Mouse (Mus musculus): ENCODE data around the gene Ankmy2. TPM values are rescaled to one million over a fixed set of nuclear protein-coding genes. Genes with fewer than 3 reads are reported as not detected.

Ankmy2 gene
- polyA plus RNA-seq, 1 experiment, result 15.3 TPM

GRCm38 (mm10) chr12:36146230-36147011 is 10.5 kb upstream of the Ankmy2 start:
- Histone ChIP-seq H3K4me3 (replicated peaks; ENCODE audit: control insufficient read depth, low read depth, low read length) (no peak overlapping the region), H3K27ac (ENCODE audit: control insufficient read depth, insufficient read depth, low read depth, low read length, poor library complexity) (no peak overlapping the region), H3K4me1 (ENCODE audit: control insufficient read depth, insufficient read depth, low read length) (peaks cover 1% of the 10 kb centered on the region; the same call in 1 of the 2 replicates)
- TF ChIP-seq POLR2A (IDR thresholded peaks at IDR 0.05; ENCODE audit: borderline replicate concordance, control insufficient read depth, low read depth, low read length) (no peak), CTCF (IDR thresholded peaks at IDR 0.05; ENCODE audit: control insufficient read depth, insufficient read depth, low read length) (no peak)
- WGBS, result 77% methylated on average over 3 of the region's 3 CpGs

- 82% methylated on average over 2 of the region's 2 CpGs for WGBS
- Histone ChIP-seq H3K4me3 (replicated peaks; ENCODE audit: control insufficient read depth, low read depth, low read length) (no peak overlapping the region), H3K27ac (ENCODE audit: control insufficient read depth, insufficient read depth, low read depth, low read length, poor library complexity) (no peak overlapping the region), H3K4me1 (ENCODE audit: control insufficient read depth, insufficient read depth, low read length) (peaks cover 1% of the 10 kb centered on the region; the same call in 1 of the 2 replicates)
- TF ChIP-seq POLR2A (IDR thresholded peaks at IDR 0.05; ENCODE audit: borderline replicate concordance, control insufficient read depth, low read depth, low read length) (no peak), CTCF (IDR thresholded peaks at IDR 0.05; ENCODE audit: control insufficient read depth, insufficient read depth, low read length) (no peak)
Measured at GRCm38 (mm10) chr12:36150265-36150664, 6.6 kb upstream of the Ankmy2 start.

- TF ChIP-seq CTCF (IDR thresholded peaks at IDR 0.05; ENCODE audit: control insufficient read depth, insufficient read depth, low read length) (no peak), POLR2A (IDR thresholded peaks at IDR 0.05; ENCODE audit: borderline replicate concordance, control insufficient read depth, low read depth, low read length) (no peak)
- Histone ChIP-seq H3K27ac (ENCODE audit: control insufficient read depth, insufficient read depth, low read depth, low read length, poor library complexity) (no peak overlapping the region), H3K4me3 (replicated peaks; ENCODE audit: control insufficient read depth, low read depth, low read length) (no peak overlapping the region), H3K4me1 (ENCODE audit: control insufficient read depth, insufficient read depth, low read length) (peaks cover 1% of the 10 kb centered on the region; the same call in 1 of the 2 replicates)
- 91% methylated on average over 2 of the region's 2 CpGs for WGBS
Measured at GRCm38 (mm10) chr12:36150737-36151136, 6.2 kb upstream of the Ankmy2 start.

- 6% methylated on average over 8 of the region's 8 CpGs for WGBS
- TF ChIP-seq POLR2A (IDR thresholded peaks at IDR 0.05; ENCODE audit: borderline replicate concordance, control insufficient read depth, low read depth, low read length), result no peak
- no peak for TF ChIP-seq CTCF (IDR thresholded peaks at IDR 0.05; ENCODE audit: control insufficient read depth, insufficient read depth, low read length)
- no peak overlapping the region for H3K4me3 ChIP-seq (replicated peaks; ENCODE audit: control insufficient read depth, low read depth, low read length)
- no peak overlapping the region for H3K27ac ChIP-seq (ENCODE audit: control insufficient read depth, insufficient read depth, low read depth, low read length, poor library complexity)
- H3K4me1 ChIP-seq (ENCODE audit: control insufficient read depth, insufficient read depth, low read length), result peaks cover 4% of the 10 kb centered on the region; the same call in 1 of the 2 replicates
Measured at GRCm38 (mm10) chr12:36155141-36155641, 1.7 kb upstream of the Ankmy2 start.

- no peak for TF ChIP-seq POLR2A (IDR thresholded peaks at IDR 0.05; ENCODE audit: borderline replicate concordance, control insufficient read depth, low read depth, low read length)
- TF ChIP-seq CTCF (IDR thresholded peaks at IDR 0.05; ENCODE audit: control insufficient read depth, insufficient read depth, low read length), result no peak
- peaks cover 4% of the 10 kb centered on the region; the same call in 1 of the 2 replicates for H3K4me1 ChIP-seq (ENCODE audit: control insufficient read depth, insufficient read depth, low read length)
- H3K4me3 ChIP-seq (replicated peaks; ENCODE audit: control insufficient read depth, low read depth, low read length), result peak overlapping the region; percentile 84
- under 1% methylated on average over 33 of the region's 33 CpGs for WGBS
- peak overlapping the region; percentile 21 for H3K27ac ChIP-seq (ENCODE audit: control insufficient read depth, insufficient read depth, low read depth, low read length, poor library complexity)
Measured at GRCm38 (mm10) chr12:36156101-36156636, 745 bp upstream of the Ankmy2 start.

- WGBS, result under 1% methylated on average over 14 of the region's 14 CpGs
- TF ChIP-seq CTCF (IDR thresholded peaks at IDR 0.05; ENCODE audit: control insufficient read depth, insufficient read depth, low read length) (no peak), POLR2A (IDR thresholded peaks at IDR 0.05; ENCODE audit: borderline replicate concordance, control insufficient read depth, low read depth, low read length) (no peak)
- peak overlapping the region; percentile 57 for H3K27ac ChIP-seq (ENCODE audit: control insufficient read depth, insufficient read depth, low read depth, low read length, poor library complexity)
- H3K4me1 ChIP-seq (ENCODE audit: control insufficient read depth, insufficient read depth, low read length), result peaks cover 4% of the 10 kb centered on the region; the same call in 1 of the 2 replicates
- peak overlapping the region; percentile 84 for H3K4me3 ChIP-seq (replicated peaks; ENCODE audit: control insufficient read depth, low read depth, low read length)
Measured at GRCm38 (mm10) chr12:36157304-36157637, 357 bp downstream of the Ankmy2 start.

- WGBS, result under 1% methylated on average over 26 of the region's 26 CpGs
- H3K4me3 ChIP-seq (replicated peaks; ENCODE audit: control insufficient read depth, low read depth, low read length), result peak within 1 kb of the TSS; percentile 84
- H3K27ac ChIP-seq (ENCODE audit: control insufficient read depth, insufficient read depth, low read depth, low read length, poor library complexity), result peak within 1 kb of the TSS; percentile 57
- no peak for TF ChIP-seq CTCF (IDR thresholded peaks at IDR 0.05; ENCODE audit: control insufficient read depth, insufficient read depth, low read length)
- peak; percentile 34; the same call in 1 of the 2 replicates for TF ChIP-seq POLR2A (IDR thresholded peaks at IDR 0.05; ENCODE audit: borderline replicate concordance, control insufficient read depth, low read depth, low read length)
- peaks cover 4% of the 10 kb centered on the region; the same call in 1 of the 2 replicates for H3K4me1 ChIP-seq (ENCODE audit: control insufficient read depth, insufficient read depth, low read length)
Measured at GRCm38 (mm10) chr12:36157638-36158308, 859 bp downstream of the Ankmy2 start, which contains the start of gene Bzw2. TSS of gene Bzw2 (minus strand) at chr12:36158080.

All from bone marrow, adult 2 months (tissue).